Mouse (Mus musculus): ENCODE data around the gene Ankrd33b.
A peak's percentile ranks its signal among the peaks of the same experiment; 100 is the strongest.

Gene Ankrd33b

DNA sequence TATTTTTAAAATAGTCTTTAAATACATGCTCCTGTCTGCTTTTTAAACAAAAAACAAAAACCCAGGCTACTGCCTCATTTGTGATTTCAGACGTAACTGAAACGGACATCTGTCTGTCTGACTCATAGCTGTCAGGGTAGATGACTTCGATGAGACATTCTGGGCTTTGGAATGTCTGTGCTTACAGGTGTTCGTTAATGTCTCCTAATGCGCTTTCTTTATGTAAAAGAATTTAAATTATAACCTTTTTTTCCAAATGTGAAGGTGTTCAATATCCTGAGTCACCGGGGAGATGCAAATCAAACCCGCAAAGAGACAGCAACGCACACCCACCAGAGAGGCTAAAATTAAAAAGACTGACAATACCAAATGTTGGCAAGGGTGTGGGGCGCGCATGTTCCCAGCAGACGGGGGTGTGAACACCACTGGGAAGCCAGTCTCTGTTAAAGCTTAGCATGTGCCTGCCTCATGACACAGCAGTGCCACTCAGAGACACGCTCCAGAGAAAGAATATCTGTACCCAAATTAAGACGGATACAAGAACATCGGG lies 30.3 kb downstream of the Ankrd33b start:
- peak; percentile 96 for DNase-seq

- no peak for DNase-seq
These were observed 30.8 kb downstream of the Ankrd33b start for GRCm38 (mm10) chr15:31336685-31337084.

DNA sequence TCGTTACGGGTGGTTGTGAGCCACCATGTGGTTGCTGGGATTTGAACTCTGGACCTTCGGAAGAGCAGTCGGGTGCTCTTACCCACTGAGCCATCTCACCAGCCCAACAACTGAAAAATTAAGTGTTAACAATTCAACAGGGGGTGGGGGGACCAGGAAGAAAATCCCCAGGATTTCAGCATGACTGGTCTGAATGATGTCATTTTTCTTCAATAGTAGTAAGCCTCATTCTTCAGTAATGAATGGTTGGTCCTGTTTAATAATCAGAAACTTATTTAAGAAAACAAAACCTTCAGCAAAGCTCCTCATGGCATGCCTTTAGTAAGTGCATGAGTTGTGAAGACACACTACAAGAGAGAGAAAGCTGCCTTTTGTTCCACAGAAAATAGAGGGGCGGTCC lies 32.7 kb downstream of the Ankrd33b start:
- DNase-seq = no peak

DNA sequence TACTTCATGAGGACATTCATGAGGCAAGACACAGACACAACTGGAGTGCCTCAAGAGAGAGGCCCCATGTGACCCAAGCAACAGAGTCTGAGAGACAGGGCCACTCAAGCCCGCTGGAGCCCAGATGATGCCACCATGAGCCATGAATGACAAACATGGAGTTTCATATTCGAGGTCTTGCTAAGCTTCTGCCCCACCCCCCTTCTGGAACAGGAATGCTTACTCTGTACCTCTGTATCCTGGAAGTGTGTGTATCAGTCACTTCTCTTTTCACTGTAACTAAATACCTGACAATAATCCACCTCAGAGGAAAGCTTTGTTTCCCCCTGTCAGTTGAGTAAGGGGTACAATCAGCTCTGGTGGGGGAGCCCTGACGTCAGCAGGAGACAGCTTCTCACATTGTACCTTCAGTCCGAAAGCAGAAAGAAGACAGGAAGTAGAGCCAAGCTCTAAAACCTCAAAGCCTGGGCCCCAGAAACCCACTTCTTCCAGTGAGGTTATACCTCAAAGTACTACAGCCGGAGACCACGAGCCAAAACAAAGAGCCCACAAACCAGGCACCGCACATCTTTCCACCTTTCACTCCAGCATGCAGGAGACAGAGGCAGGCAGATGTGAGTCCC lies 34.9 kb downstream of the Ankrd33b start:
- no peak for DNase-seq

DNA sequence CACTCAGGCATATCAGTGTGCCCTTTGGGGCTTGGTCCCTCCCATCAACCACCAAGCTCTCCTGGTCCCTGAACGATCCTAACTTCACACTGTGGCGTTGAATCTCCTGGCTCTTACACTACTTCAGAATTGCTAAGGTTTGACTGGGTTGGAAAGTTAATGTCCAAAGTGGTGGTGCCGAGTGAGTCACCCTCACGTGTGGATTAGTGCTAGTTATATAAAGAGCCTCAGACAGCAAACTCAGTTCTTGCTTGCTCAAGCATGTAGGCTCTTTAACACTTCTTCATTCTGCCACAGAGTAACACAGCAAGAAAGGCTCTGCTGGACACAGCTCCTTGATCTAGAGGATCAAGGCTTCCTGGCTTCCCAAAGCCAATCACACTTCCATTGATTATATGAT lies 35.8 kb downstream of the Ankrd33b start:
- no peak for DNase-seq

DNA sequence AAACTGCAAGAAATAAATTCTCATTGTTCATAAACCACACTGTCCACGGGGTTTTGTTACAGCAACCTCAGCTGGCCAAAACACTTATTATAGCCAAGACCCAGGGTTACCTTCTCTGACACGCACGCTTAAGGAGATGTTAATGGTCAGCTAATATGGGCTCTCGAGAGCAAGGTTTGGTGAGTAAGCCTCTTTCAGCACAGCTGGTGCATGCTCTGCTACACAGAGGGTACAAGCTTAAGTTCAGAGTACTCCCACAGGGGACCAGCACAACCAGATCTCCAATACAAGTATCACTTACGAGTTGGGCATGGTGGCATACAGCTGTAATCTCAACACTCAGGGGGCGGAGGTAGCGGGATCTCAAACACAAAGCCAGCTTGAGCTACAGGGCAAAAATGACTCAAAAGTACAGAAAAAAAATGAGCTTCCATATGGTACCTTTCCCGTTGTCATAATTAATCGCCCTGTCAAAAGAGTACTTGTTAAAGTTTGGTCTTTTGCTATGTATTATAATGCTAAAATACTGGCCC lies 39.4 kb downstream of the Ankrd33b start:
- DNase-seq = peak; percentile 52

DNA sequence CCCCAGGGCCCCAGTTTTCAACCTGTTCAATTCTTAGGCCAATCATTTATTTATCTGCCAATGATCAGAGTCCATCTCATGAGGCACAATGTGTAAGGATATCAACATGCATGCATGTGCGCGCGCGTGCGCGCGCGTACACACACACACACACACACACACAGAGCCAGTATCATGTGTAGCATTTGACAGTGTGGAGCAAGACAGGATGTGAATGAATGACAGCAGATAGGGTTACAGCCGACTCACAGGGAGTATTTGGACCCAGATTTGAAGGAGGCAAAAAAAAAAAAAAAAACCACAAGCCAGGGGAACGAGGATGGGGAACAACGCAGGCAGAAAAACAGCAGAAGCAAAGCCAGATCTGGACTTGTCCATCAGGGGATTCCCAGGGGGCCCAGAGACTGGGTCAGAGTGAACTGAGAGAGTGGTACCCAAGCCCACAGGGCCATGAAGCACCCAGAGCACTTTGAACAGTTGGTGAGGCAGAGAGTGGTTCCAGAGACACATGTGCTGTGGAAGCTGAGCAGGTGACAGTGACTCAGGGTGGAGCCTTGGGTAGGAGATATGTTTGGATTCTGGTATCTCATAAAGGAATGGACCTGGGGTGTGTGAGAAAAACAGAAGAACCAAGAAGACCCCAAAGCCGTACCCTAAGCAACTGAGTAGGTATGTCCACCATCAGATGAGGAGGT lies 41.7 kb downstream of the Ankrd33b start:
- DNase-seq = no peak

DNA sequence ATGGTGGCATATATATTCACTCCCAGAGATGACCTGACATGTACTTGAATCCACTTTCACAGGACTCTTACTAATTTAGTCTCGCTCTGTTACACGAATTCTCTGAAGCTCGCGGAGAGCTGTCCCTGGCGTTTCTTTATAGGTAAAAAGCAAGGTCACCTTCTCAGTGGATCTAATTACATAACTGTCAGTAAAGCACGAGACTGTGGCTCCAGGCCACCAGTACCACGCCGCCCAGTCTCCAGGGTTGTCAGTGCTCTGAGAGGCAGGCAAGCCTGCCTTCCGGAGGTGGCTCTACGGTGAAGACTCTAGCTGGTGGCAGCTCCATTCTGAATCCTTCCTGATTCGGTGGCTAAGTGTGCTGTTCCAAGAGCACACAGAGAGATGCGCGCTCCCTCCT lies 43.0 kb downstream of the Ankrd33b start:
- no peak for DNase-seq

- DNase-seq = no peak
These were observed 43.8 kb downstream of the Ankrd33b start for GRCm38 (mm10) chr15:31323684-31324083.

DNA sequence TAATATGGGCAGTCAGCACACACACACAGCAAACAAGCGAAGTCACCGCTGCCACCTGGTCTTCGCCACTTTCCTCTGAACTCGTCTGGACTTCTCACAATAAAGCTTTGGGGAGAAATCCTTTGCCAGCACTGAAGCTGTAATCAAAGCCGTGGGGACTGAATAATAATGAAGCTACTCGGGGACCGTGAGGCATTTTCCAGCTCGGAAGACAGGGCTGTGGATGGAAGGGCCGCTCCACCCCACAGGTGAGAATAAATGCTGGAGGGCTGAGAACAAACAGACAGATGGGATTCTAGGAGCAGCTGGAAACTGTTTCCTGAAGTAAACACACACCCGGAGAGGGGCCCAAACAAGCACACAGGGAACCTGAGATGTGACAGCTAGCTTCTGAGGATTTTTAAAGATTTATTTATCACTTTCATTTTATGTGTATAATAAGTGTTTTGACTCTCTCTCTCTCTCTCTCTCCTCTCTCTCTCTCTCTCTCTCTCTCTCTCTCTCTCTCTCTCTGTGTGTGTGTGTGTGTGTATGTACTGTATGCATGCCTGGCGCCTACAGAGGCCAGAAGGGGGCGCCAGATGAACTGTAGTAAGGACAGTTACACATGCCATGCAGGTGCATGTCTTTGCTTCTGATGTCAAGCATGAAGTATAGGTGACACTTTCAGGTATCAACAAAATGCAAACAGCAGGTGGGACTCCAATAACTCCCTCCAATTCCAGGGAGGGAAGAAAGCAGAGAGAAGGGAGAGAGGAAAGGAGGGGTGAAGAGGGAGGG lies 46.7 kb downstream of the Ankrd33b start:
- DNase-seq = no peak

- DNase-seq = no peak
These were observed 48.5 kb downstream of the Ankrd33b start for GRCm38 (mm10) chr15:31319046-31319445.

GRCm38 (mm10) chr15:31318158-31318955 lies 49.2 kb downstream of the Ankrd33b start:
- DNase-seq = no peak

DNA sequence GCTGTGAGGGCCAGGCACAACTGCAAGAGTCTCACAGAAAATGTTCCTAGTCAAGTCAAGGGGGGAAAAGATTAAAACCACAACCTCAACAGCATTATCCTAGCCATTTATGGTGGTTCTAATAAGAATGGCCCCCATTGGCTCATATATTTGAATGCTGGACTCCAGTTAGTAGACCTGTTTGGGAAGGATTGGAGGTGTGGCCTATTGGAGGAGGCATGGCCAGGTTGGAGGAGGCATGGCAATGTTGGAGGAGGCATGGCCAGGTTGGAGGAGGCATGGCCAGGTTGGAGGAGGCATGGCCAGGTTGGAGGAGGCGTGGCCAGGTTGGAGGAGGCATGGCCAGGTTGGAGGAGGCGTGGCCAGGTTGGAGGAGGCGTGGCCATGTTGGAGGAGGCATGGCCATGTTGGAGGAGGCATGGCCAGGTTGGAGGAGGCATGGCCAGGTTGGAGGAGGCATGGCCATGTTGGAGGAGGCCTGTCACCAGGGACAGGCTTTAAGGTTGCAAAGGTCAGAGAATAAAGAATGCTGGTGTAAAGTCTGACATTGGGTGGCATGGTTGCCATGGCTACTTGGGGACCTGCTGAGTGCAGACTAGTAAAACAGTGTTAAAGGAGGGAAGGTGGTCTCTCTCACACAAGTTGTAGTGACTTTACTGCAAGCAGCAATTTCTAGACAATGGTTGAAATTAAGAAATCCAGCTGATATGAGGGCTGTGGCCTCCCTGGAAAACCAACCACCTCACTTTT lies 50.3 kb downstream of the Ankrd33b start:
- no peak for DNase-seq

- DNase-seq = peak; percentile 85
These were observed 51.8 kb downstream of the Ankrd33b start for GRCm38 (mm10) chr15:31315630-31316231.

GRCm38 (mm10) chr15:31312001-31312400 lies 55.5 kb downstream of the Ankrd33b start:
- no peak for DNase-seq

- no peak for DNase-seq
These were observed 58.0 kb downstream of the Ankrd33b start for GRCm38 (mm10) chr15:31309526-31309925.

DNA sequence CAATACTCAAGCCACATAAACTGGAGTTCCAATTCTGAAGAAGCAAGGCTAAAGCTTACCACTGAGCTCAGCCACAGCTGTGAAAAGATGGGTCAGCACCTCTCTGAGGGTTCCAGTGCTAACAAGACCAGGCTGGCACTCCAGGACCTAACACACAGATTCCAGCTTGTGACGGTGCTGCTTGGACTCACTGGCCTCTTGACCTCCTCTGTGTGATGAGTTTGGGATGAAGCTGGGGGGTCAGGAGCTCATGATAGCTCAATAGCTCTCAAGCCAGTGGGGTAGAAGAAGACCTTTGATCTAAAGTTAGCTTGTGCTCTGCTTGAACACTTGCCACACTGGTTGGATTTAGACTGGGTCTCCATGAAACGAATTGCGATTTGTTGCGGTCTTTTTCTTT lies 60.8 kb downstream of the Ankrd33b start:
- DNase-seq = no peak

- DNase-seq = no peak
These were observed 62.3 kb downstream of the Ankrd33b start for GRCm38 (mm10) chr15:31305181-31305580.

DNA sequence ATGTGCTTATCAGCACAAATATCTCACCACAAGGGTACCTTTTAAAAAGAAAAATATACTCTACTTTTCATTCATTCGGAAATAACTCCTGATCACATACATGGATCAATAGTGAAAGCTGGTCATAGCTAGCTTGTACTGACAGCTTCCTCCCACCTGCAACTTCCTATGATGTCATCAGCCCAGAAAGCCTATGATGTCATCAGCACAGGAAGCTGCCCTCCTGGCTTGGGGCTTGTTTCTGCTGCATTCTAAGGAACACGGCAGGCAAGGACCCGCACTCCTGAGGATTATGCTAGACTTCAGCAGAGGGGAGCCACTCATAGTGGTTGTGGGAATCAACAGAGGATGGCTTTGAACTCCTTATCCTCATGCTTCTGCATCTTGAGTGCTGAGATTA lies 63.2 kb downstream of the Ankrd33b start:
- DNase-seq = no peak

DNA sequence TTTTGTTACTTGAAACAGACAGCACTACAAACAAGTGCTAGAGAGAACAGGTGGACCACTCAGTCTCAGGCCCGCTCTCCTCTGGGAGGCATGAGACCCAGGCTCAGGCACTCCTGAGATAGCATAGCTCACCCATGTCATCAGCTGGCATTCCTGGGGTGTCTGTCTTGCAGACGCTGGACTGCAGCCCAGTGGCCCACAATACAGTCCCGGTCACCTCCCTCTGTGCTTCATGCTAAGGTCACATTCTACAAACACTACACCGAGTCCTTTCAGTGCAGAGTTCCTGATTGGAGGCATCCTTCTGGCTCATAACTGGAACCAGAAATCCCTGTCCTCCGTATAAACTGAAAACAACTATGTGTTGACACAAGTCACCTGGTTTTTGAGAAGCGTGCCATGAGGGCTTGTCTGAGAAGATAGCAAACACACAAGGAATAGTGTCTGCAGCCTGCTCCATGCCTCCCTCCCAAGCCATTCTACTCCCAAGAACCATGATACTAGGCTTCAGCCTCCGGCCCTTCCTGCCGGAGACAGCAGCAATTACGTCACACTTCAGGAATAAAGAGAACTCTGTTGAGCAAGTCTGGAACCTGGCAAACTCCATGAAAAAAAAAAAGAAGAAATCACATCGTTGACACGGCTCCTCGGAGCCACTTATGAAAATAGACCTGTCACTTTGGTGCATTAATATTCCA lies 65.1 kb downstream of the Ankrd33b start:
- DNase-seq = no peak
